Mouse (Mus musculus) spleen, postnatal 0 days (tissue): ENCODE measurements around the gene Gsg1l2. TPM values are rescaled to one million over a fixed set of nuclear protein-coding genes. Genes with fewer than 3 reads are reported as not detected.

Source experiments
- polyA plus RNA-seq: library from polyadenylated mRNA; unstranded; fragments of >200 nt; fragmentation: Nextera tagmentation; extraction: Ambion mirVana; gene quantifications from 2 replicates; pipeline ENCODE4 v1.2.1, GENCODE M21; 2015

Gene Gsg1l2
- polyA plus RNA-seq = not detected in 2 replicates

GRCm38 (mm10) chr11:67774379-67774778, at the start of gene Gsg1l2:
Gene Gsg1l2 (plus strand): TSS chr11:67774608.

GRCm38 (mm10) chr11:67771053-67771452, 3.4 kb upstream of the Gsg1l2 start, which contains the start of gene Glp2r:
Gene Glp2r (minus strand): TSS chr11:67771153.

GRCm38 (mm10) chr11:67797931-67798330, 23.5 kb downstream of the Gsg1l2 start, which contains the start of gene Dhrs7c:
Gene Dhrs7c (plus strand): TSS chr11:67798187.

Other genes starting within 250 kb of the Gsg1l2 start
- gene Rcvrn, start 79.3 kb upstream of the Gsg1l2 start, polyA plus RNA-seq = not detected in 2 replicates
- 0.02 and 0.04 TPM in 2 replicates for gene Glp2r, start 3.5 kb upstream of the Gsg1l2 start, polyA plus RNA-seq
- gene Dhrs7c, start 23.6 kb downstream of the Gsg1l2 start, polyA plus RNA-seq = not detected in 2 replicates
- 0.26 and 0.51 TPM in 2 replicates for gene Usp43, start 147.5 kb downstream of the Gsg1l2 start, polyA plus RNA-seq
- gene Cfap52, start 191.0 kb downstream of the Gsg1l2 start, polyA plus RNA-seq = 0.13 and 0.44 TPM in 2 replicates
- 31.5 and 33.1 TPM in 2 replicates for gene Stx8, start 191.6 kb downstream of the Gsg1l2 start, polyA plus RNA-seq